Mouse (Mus musculus): ENCODE measurements at regions not wholly inside any gene's neighbourhood (a gene's known extent, or its start where the extent isn't known, plus 50 kb on each side); places are given as distances from the start of the nearest gene placed in this dataset.

DNA sequence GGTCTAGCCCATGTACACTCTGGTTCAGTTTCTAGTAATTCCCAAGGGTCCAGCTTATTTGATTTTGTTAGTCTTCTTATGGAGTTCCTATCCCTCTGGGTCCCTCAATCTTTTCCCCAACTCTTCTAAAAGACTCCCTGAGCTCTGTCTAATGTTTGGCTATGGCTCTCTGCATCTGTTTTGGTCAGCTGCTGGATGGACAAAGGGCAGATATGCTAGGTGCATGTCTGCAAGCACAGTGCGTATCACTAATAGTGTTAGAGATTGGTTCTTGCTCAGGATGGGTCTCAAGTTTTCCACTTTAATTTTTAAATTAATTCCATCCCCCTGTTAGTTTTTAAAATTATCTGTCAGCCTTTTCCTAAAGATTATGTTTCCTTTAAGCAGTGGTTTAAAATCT lies 634.2 kb upstream of the Gm11114 start:
- no peak for TF ChIP-seq CTCF (IDR thresholded peaks at IDR 0.05)
- TF ChIP-seq EP300 (IDR thresholded peaks at IDR 0.05), result no peak

All from lung, postnatal 0 days (tissue).